Mouse (Mus musculus): ENCODE results near the gene Plau. TPM values are rescaled to one million over a fixed set of nuclear protein-coding genes. Genes with fewer than 3 reads are reported as not detected.

Plau gene
- polyA plus RNA-seq, 1 experiment from 2014 or later = 1.0 TPM

DNA sequence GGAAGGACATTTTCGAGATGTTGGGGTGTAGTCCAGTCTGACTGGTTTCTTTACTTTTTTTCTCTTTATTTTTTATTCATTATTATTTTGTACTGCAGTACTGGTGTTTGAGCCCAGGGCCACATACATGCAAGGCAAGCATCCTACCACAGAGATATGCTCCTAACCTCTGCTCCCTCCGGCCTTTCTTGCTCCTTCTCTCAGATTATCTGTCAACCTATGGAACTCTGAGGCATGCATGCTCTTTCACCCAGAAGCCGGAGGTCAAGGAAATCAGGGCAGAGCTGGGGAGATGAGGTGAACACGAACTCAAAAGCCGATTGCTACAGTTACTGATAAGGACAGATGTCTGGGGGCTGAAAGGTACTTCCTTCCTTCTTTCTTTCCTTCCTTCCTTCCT lies 32.0 kb upstream of the Plau start:
- Histone ChIP-seq H3K9ac (replicated peaks; ENCODE audit: low read depth) (no peak overlapping the region), H3K9me3 (ENCODE audit: low read length) (no peaks in the 10 kb centered on the region), H3K4me3 (ENCODE audit: low read depth, low read length) (no peak overlapping the region), H3K27me3 (replicated peaks; ENCODE audit: insufficient read depth, low read length) (no peaks in the 10 kb centered on the region), H3K4me2 (replicated peaks; ENCODE audit: low read depth, low read length) (no peak overlapping the region), H3K4me1 (ENCODE audit: insufficient read depth, low read depth, low read length) (peaks cover 12% of the 10 kb centered on the region; the same call in 1 of the 2 replicates), H3K36me3 (ENCODE audit: insufficient read depth, low read length) (no peaks in the 10 kb centered on the region), H3K27ac (ENCODE audit: low read length) (no peak overlapping the region)
- no peak for DNase-seq (ENCODE audit: low spot score)
- no peak for ATAC-seq
- WGBS = 55% methylated on average over 5 of the region's 5 CpGs
- no peak for TF ChIP-seq CTCF (IDR thresholded peaks at IDR 0.05)
- TF ChIP-seq EP300 (IDR thresholded peaks at IDR 0.05) = no peak

DNA sequence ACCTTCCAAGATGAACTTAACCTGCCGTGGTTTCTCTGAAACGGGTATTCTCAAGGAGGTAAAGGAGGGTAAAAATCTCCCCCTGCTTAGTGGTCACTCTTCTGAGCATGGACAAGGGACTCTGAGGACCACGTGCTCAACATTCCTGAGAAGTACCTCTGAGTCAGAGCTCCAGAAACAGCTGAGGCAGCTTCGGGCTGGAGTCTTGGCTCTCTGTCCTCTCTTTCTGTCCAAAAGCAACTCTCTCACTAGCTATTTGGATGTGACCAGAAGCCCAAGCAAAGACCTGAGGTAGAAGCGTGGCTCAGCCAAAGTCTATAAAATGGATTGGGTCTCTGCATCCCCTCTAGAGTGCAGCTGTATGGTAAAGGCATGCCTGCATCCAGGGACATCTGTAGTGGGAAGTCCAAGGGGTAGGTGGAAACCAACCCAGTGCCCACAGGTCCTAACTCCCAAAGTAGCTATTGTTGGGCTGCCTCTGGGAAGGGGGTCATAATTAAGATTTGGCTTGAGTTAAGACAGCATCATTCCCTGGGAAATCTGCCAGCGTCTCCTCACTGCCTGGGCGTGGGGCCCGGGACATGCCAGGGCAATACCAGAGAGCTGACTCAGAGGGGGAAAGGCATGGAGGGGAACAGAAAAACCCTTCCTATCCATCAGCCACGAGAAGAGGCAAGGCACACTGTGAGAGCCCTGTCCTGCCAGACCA lies 31.3 kb upstream of the Plau start:
- no peaks in the 10 kb centered on the region for H3K9me3 ChIP-seq (ENCODE audit: low read length)
- DNase-seq (ENCODE audit: low spot score) (peak; percentile 94), ATAC-seq (peak; percentile 85)
- peak overlapping the region; percentile 48 for H3K27ac ChIP-seq (ENCODE audit: low read length)
- no peaks in the 10 kb centered on the region for H3K27me3 ChIP-seq (replicated peaks; ENCODE audit: insufficient read depth, low read length)
- WGBS = 18% methylated on average over 9 of the region's 9 CpGs
- TF ChIP-seq EP300 (IDR thresholded peaks at IDR 0.05) = peak; percentile 78
- TF ChIP-seq CTCF (IDR thresholded peaks at IDR 0.05) = no peak
- H3K36me3 ChIP-seq (ENCODE audit: insufficient read depth, low read length) = no peaks in the 10 kb centered on the region
- no peak overlapping the region for H3K4me3 ChIP-seq (ENCODE audit: low read depth, low read length)
- H3K4me1 ChIP-seq (ENCODE audit: insufficient read depth, low read depth, low read length) = peaks cover 12% of the 10 kb centered on the region; the same call in 1 of the 2 replicates
- H3K9ac ChIP-seq (replicated peaks; ENCODE audit: low read depth) = no peak overlapping the region
- H3K4me2 ChIP-seq (replicated peaks; ENCODE audit: low read depth, low read length) = peak overlapping the region; percentile 17; the same call in 1 of the 2 replicates

DNA sequence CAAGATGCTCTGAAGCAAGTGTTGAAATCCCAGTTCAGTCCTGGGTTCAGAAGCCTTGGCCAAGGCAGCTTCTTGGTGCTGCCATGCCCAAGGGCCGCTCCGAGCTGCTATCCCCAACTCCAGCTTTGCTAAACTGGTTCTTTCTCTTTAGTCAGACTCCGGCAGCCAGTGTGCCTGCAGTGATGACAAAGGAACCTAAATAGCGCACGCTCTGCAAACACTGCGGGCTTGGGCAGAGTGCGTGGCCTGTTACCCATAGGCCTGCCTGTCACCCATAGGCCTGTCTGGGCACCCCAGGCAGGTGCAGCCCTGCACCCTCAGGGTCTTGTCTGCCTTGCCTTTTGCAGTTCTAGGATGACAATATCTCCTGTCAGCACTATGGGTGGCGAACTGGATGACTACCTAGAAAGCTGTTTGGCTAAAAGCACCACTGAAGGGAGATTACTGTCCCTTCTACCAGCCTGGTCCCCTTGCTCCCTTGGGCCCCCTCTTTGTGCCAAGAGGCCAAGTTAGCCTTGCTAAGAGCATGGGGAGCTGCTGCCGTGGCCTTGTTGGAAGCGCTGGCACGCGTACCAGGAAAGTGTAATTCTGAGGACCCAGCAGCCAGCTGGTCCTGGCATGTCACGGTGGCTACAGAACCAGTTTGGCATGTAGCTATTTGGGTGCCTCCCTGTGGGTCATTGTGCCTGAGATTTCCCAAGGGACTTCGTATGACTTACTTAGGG lies 30.2 kb upstream of the Plau start:
- Histone ChIP-seq H3K4me3 (ENCODE audit: low read depth, low read length) (no peak overlapping the region), H3K9me3 (ENCODE audit: low read length) (no peaks in the 10 kb centered on the region), H3K36me3 (ENCODE audit: insufficient read depth, low read length) (no peaks in the 10 kb centered on the region), H3K27me3 (replicated peaks; ENCODE audit: insufficient read depth, low read length) (no peaks in the 10 kb centered on the region), H3K27ac (ENCODE audit: low read length) (no peak overlapping the region), H3K4me2 (replicated peaks; ENCODE audit: low read depth, low read length) (no peak overlapping the region), H3K4me1 (ENCODE audit: insufficient read depth, low read depth, low read length) (peaks cover 12% of the 10 kb centered on the region; the same call in 1 of the 2 replicates), H3K9ac (replicated peaks; ENCODE audit: low read depth) (no peak overlapping the region)
- no peak for TF ChIP-seq CTCF (IDR thresholded peaks at IDR 0.05)
- TF ChIP-seq EP300 (IDR thresholded peaks at IDR 0.05) = no peak
- 72% methylated on average over 14 of the region's 14 CpGs for WGBS
- ATAC-seq = no peak
- peak; percentile 67 for DNase-seq (ENCODE audit: low spot score)

- H3K4me1 ChIP-seq (ENCODE audit: insufficient read depth, low read depth, low read length) = peaks cover 9% of the 10 kb centered on the region; the same call in 1 of the 2 replicates
- ATAC-seq = no peak
- no peaks in the 10 kb centered on the region for H3K27me3 ChIP-seq (replicated peaks; ENCODE audit: insufficient read depth, low read length)
- no peaks in the 10 kb centered on the region for H3K36me3 ChIP-seq (ENCODE audit: insufficient read depth, low read length)
- 77% methylated on average over 4 of the region's 4 CpGs for WGBS
- H3K27ac ChIP-seq (ENCODE audit: low read length) = no peak overlapping the region
- H3K4me2 ChIP-seq (replicated peaks; ENCODE audit: low read depth, low read length) = no peak overlapping the region
- H3K4me3 ChIP-seq (ENCODE audit: low read depth, low read length) = no peak overlapping the region
- H3K9ac ChIP-seq (replicated peaks; ENCODE audit: low read depth) = no peak overlapping the region
- no peak for DNase-seq (ENCODE audit: low spot score)
- no peaks in the 10 kb centered on the region for H3K9me3 ChIP-seq (ENCODE audit: low read length)
- TF ChIP-seq CTCF (IDR thresholded peaks at IDR 0.05) (no peak), EP300 (IDR thresholded peaks at IDR 0.05) (no peak)
These were observed 27.1 kb upstream of the Plau start for GRCm38 (mm10) chr14:20809349-20809748.

GRCm38 (mm10) chr14:20809820-20810219 lies 26.6 kb upstream of the Plau start:
- ATAC-seq (no peak), DNase-seq (ENCODE audit: low spot score) (no peak)
- Histone ChIP-seq H3K36me3 (ENCODE audit: insufficient read depth, low read length) (no peaks in the 10 kb centered on the region), H3K9me3 (ENCODE audit: low read length) (no peaks in the 10 kb centered on the region), H3K27me3 (replicated peaks; ENCODE audit: insufficient read depth, low read length) (no peaks in the 10 kb centered on the region), H3K4me1 (ENCODE audit: insufficient read depth, low read depth, low read length) (peaks cover 8% of the 10 kb centered on the region; the same call in 1 of the 2 replicates), H3K4me2 (replicated peaks; ENCODE audit: low read depth, low read length) (no peak overlapping the region), H3K27ac (ENCODE audit: low read length) (no peak overlapping the region), H3K9ac (replicated peaks; ENCODE audit: low read depth) (no peak overlapping the region), H3K4me3 (ENCODE audit: low read depth, low read length) (no peak overlapping the region)
- TF ChIP-seq EP300 (IDR thresholded peaks at IDR 0.05) (no peak), CTCF (IDR thresholded peaks at IDR 0.05) (no peak)

GRCm38 (mm10) chr14:20811236-20811635 lies 25.2 kb upstream of the Plau start:
- H3K9me3 ChIP-seq (ENCODE audit: low read length) = no peaks in the 10 kb centered on the region
- 73% methylated on average over 8 of the region's 8 CpGs for WGBS
- no peak for TF ChIP-seq CTCF (IDR thresholded peaks at IDR 0.05)
- no peak for TF ChIP-seq EP300 (IDR thresholded peaks at IDR 0.05)
- no peak overlapping the region for H3K9ac ChIP-seq (replicated peaks; ENCODE audit: low read depth)
- H3K4me1 ChIP-seq (ENCODE audit: insufficient read depth, low read depth, low read length) = no peaks in the 10 kb centered on the region; the same call in 1 of the 2 replicates
- no peaks in the 10 kb centered on the region for H3K27me3 ChIP-seq (replicated peaks; ENCODE audit: insufficient read depth, low read length)
- H3K27ac ChIP-seq (ENCODE audit: low read length) = no peak overlapping the region
- no peak overlapping the region for H3K4me2 ChIP-seq (replicated peaks; ENCODE audit: low read depth, low read length)
- H3K36me3 ChIP-seq (ENCODE audit: insufficient read depth, low read length) = no peaks in the 10 kb centered on the region
- DNase-seq (ENCODE audit: low spot score) (no peak), ATAC-seq (no peak)
- no peak overlapping the region for H3K4me3 ChIP-seq (ENCODE audit: low read depth, low read length)
